Mouse (Mus musculus) limb, embryonic 14.5 days (tissue): Measurements from ENCODE around the gene Pacs1. TPM values are rescaled to one million over a fixed set of nuclear protein-coding genes. Genes with fewer than 3 reads are reported as not detected.

Experiments
- ATAC-seq: fragments of 200-750 bp; cut with Nextera tagmentation; 2 replicates; pipeline ENCODE4 v1.8.0; 2017; ENCODE audit warnings: low read depth, moderate number of reproducible peaks, moderate TSS enrichment; ENCODE audit not compliant: low FRiP score
- DNase-seq: peaks from one replicate; pipeline ENCODE4 v3.0.0-alpha.2; 2015; ENCODE audit warnings: low spot score
- H3K27ac ChIP-seq: fragments of 300-500 bp; sonication (generic); replicated peaks from 2 replicates; pipeline ENCODE4 v1.5.1; 2014; ENCODE audit warnings: low read depth, mild to moderate bottlenecking, low read length, moderate library complexity, mixed read lengths
- H3K27me3 ChIP-seq: fragments of 300-500 bp; sonication (generic); 2 replicates; pipeline ENCODE4 v1.6.1; 2014; ENCODE audit warnings: low read length, mixed read lengths; ENCODE audit not compliant: control insufficient read depth, insufficient read depth
- H3K36me3 ChIP-seq: fragments of 300-500 bp; sonication (generic); 2 replicates; pipeline ENCODE4 v1.6.1; 2014; ENCODE audit warnings: mild to moderate bottlenecking, low read length, moderate library complexity, mixed read lengths; ENCODE audit not compliant: control insufficient read depth, insufficient read depth
- H3K4me1 ChIP-seq: fragments of 300-500 bp; sonication (generic); 2 replicates; pipeline ENCODE4 v1.6.1; 2014; ENCODE audit warnings: antibody characterized with exemption, low read length, mixed read lengths; ENCODE audit not compliant: control insufficient read depth, insufficient read depth
- H3K4me2 ChIP-seq: fragments of 300-500 bp; sonication (generic); replicated peaks from 2 replicates; pipeline ENCODE4 v1.6.1; 2014; ENCODE audit warnings: low read depth, mild to moderate bottlenecking, low read length, moderate library complexity; ENCODE audit not compliant: severe bottlenecking
- H3K4me3 ChIP-seq: fragments of 300-500 bp; sonication (generic); replicated peaks from 2 replicates; pipeline ENCODE4 v1.5.1; 2014; ENCODE audit warnings: low read length
- H3K9ac ChIP-seq: fragments of 300-500 bp; sonication (generic); 2 replicates; pipeline ENCODE4 v1.6.1; 2014; ENCODE audit warnings: mild to moderate bottlenecking, low read depth, low read length, moderate library complexity; ENCODE audit not compliant: severe bottlenecking
- H3K9me3 ChIP-seq: fragments of 300-500 bp; sonication (generic); 2 replicates; pipeline ENCODE4 v1.6.1; 2016; ENCODE audit warnings: low read length; ENCODE audit not compliant: control insufficient read depth
- POLR2A ChIP-seq: fragments of 200-500 bp; IDR thresholded peaks from 2 replicates; pipeline ENCODE4 v1.8.0; 2012; ENCODE audit warnings: inconsistent platforms, mild to moderate bottlenecking, moderate library complexity, borderline replicate concordance; ENCODE audit not compliant: insufficient read depth, insufficient read length; ENCODE audit errors: extremely low read depth
- WGBS: fragments of 180-500 bp; shearing (Covaris S2); extraction: QIAGEN DNeasy Blood & Tissue Kit; methylation state at CpG from one replicate; pipeline ENCODE4 v1.1.7; 2014; 5-methylcytosine and 5-hydroxymethylcytosine counted together
- polyA plus RNA-seq, 2 experiments: library from polyadenylated mRNA; depleted of rRNA in 1 of 2; stranded (reverse) in 1 of 2; unstranded in 1 of 2; fragments of >200 nt; fragmentation: Nextera tagmentation in 1 of 2; extraction: Ambion mirVana in 1 of 2; gene quantifications; 2 replicates each; pipeline versions ENCODE4 v1.2.1 to v1.2.3; 2012 to 2014

Pacs1 gene
- polyA plus RNA-seq, 2 experiments: 30.7 to 42.0 TPM

- no peaks in the 10 kb centered on the region for H3K4me1 ChIP-seq
- H3K27ac ChIP-seq: no peak overlapping the region
- no peak overlapping the region for H3K9ac ChIP-seq
- H3K27me3 ChIP-seq: no peaks in the 10 kb centered on the region
- WGBS: 88% methylated on average over 1 of the region's 1 CpGs
- H3K4me3 ChIP-seq: no peak overlapping the region
- DNase-seq: no peak
- H3K4me2 ChIP-seq: no peak overlapping the region
- H3K36me3 ChIP-seq: peaks cover 4% of the 10 kb centered on the region; the same call in 1 of the 2 replicates
- TF ChIP-seq POLR2A: no peak
- ATAC-seq: no peak
- H3K9me3 ChIP-seq: no peaks in the 10 kb centered on the region
These were observed 102.5 kb downstream of the Pacs1 start for GRCm38 (mm10) chr19:5170430-5170829.

GRCm38 (mm10) chr19:5167477-5167876 is 105.4 kb downstream of the Pacs1 start:
- TF ChIP-seq POLR2A: no peak
- no peak for DNase-seq
- ATAC-seq: no peak

GRCm38 (mm10) chr19:5164380-5164779 is 108.5 kb downstream of the Pacs1 start:
- H3K36me3 ChIP-seq: peaks cover 10% of the 10 kb centered on the region
- H3K4me3 ChIP-seq: no peak overlapping the region
- no peaks in the 10 kb centered on the region for H3K27me3 ChIP-seq
- H3K9me3 ChIP-seq: no peaks in the 10 kb centered on the region
- no peak overlapping the region for H3K4me2 ChIP-seq
- H3K27ac ChIP-seq: no peak overlapping the region
- H3K4me1 ChIP-seq: no peaks in the 10 kb centered on the region
- no peak for DNase-seq
- no peak for TF ChIP-seq POLR2A
- 73% methylated on average over 2 of the region's 2 CpGs for WGBS
- ATAC-seq: no peak
- no peak overlapping the region for H3K9ac ChIP-seq

More at GRCm38 (mm10) chr19:5167477-5167876, 105.4 kb downstream of the Pacs1 start:
- no peaks in the 10 kb centered on the region for H3K9me3 ChIP-seq
- H3K4me1 ChIP-seq: no peaks in the 10 kb centered on the region
- H3K27me3 ChIP-seq: no peaks in the 10 kb centered on the region
- H3K36me3 ChIP-seq: peaks cover 10% of the 10 kb centered on the region
- H3K4me2 ChIP-seq: no peak overlapping the region
- H3K9ac ChIP-seq: no peak overlapping the region
- no peak overlapping the region for H3K27ac ChIP-seq
- WGBS: 83% methylated on average over 4 of the region's 4 CpGs
- H3K4me3 ChIP-seq: no peak overlapping the region

DNA sequence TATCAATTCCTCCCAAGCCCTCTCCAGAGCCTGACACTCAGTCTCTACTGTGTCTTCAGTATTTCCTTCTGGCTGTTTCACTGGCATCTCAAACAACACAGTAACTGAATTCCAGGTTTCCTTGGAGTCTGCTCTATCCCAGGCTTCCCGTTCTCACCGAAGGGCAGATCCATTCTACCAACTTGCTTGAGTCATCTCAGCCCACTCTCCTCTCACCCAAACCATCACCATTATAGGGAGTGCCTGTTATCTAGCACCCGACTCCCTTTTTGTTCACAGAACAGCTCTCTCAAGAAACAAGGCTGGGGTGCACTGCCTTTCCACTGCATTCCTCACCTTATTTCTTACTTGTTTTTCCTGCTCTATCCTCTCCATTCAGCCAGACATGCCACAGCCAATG is 111.0 kb downstream of the Pacs1 start:
- peaks cover 10% of the 10 kb centered on the region for H3K36me3 ChIP-seq
- no peak overlapping the region for H3K9ac ChIP-seq
- H3K27ac ChIP-seq: no peak overlapping the region
- TF ChIP-seq POLR2A: no peak
- H3K4me3 ChIP-seq: no peak overlapping the region
- H3K4me2 ChIP-seq: no peak overlapping the region
- ATAC-seq: no peak
- WGBS: 92% methylated on average over 3 of the region's 3 CpGs
- H3K27me3 ChIP-seq: no peaks in the 10 kb centered on the region
- no peaks in the 10 kb centered on the region for H3K4me1 ChIP-seq
- H3K9me3 ChIP-seq: no peaks in the 10 kb centered on the region
- no peak for DNase-seq

GRCm38 (mm10) chr19:5152261-5152660 is 120.7 kb downstream of the Pacs1 start:
- no peak for TF ChIP-seq POLR2A

DNA sequence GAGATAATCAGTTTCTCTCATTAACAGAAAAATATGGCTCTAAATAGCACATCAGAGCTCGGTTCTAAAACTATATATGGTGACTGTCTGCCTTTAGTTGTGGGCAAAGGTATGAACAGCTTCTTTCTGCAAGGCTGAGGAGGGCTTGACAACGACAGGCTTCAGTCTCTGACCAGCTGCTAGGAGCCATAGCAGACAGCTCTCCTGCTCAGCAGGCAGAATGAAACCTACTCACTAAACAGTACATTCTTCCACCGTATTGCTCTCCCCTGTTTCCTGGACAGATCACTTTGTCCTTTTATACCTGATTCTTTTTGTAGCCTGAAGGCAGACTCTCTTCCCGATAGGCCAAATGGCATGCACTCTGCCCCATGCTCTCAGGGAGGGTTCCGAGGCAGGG is 121.2 kb downstream of the Pacs1 start:
- H3K36me3 ChIP-seq: peaks cover 60% of the 10 kb centered on the region
- no peak for ATAC-seq
- 82% methylated on average over 5 of the region's 5 CpGs for WGBS

More at GRCm38 (mm10) chr19:5152261-5152660, 120.7 kb downstream of the Pacs1 start:
- Histone ChIP-seq H3K36me3 (peaks cover 57% of the 10 kb centered on the region), H3K9ac (no peak overlapping the region), H3K27me3 (no peaks in the 10 kb centered on the region), H3K9me3 (no peaks in the 10 kb centered on the region), H3K27ac (no peak overlapping the region), H3K4me1 (no peaks in the 10 kb centered on the region), H3K4me2 (no peak overlapping the region), H3K4me3 (no peak overlapping the region)
- 87% methylated on average over 6 of the region's 6 CpGs for WGBS
- DNase-seq (no peak), ATAC-seq (no peak)

More for the DNA sequence above, 121.2 kb downstream of the Pacs1 start:
- no peaks in the 10 kb centered on the region for H3K9me3 ChIP-seq
- no peak for DNase-seq
- no peak for TF ChIP-seq POLR2A
- no peak overlapping the region for H3K27ac ChIP-seq
- no peak overlapping the region for H3K4me2 ChIP-seq
- H3K27me3 ChIP-seq: no peaks in the 10 kb centered on the region
- no peak overlapping the region for H3K4me3 ChIP-seq
- H3K4me1 ChIP-seq: no peaks in the 10 kb centered on the region
- H3K9ac ChIP-seq: no peak overlapping the region
